Mouse (Mus musculus) olfactory bulb, adult 2 months (tissue): ENCODE measurements around the gene Ampd2.

ENCODE experiments used
- CTCF ChIP-seq: fragments of 200-500 bp; IDR thresholded peaks from 2 replicates; pipeline ENCODE4 v1.5.1; 2012; ENCODE audit warnings: low read depth, mild to moderate bottlenecking, low read length, moderate library complexity; ENCODE audit not compliant: insufficient read depth
- POLR2A ChIP-seq: fragments of 200-500 bp; IDR thresholded peaks from 2 replicates; pipeline ENCODE4 v1.6.1; 2012; ENCODE audit warnings: mild to moderate bottlenecking, low read depth, low read length, moderate library complexity; ENCODE audit not compliant: insufficient read depth

- TF ChIP-seq POLR2A (no peak), CTCF (no peak)
These were observed 7.7 kb upstream of the Ampd2 start for GRCm38 (mm10) chr3:108094146-108094545.
